ENCODE assay signal across 8 mouse cellular contexts in genomic region chr6:124813496-124813895, GRCm38 (mm10). TPM values are rescaled to one million over a fixed set of nuclear protein-coding genes. Genes with fewer than 3 reads are reported as not detected.
DNase-seq lines count a peak whose midpoint lies in the region; ATAC-seq and TF ChIP-seq lines count a peak whose summit lies in the region.

No protein-coding gene starts in this region.

- H3K9ac ChIP-seq in intestine, embryonic 14.5 days (ENCODE audit: low read length), result peak overlapping the region; percentile 84

- no peaks in the 10 kb centered on the region for H3K9me3 ChIP-seq in intestine, embryonic 14.5 days (ENCODE audit: control insufficient read depth, low read length)

- H3K4me1 ChIP-seq in intestine, embryonic 14.5 days (replicated peaks; ENCODE audit: control insufficient read depth, insufficient read depth, low read length), result peaks cover 32% of the 10 kb centered on the region
- H3K4me1 ChIP-seq in small intestine, adult 2 months (ENCODE audit: control insufficient read depth, insufficient read depth, insufficient read length, low read length), result peaks cover 13% of the 10 kb centered on the region; the same call in 1 of the 2 replicates

- DNase-seq in heart, adult 18-20 months, result peak; percentile 67 to 75
- no peak for DNase-seq in heart, postnatal 25 days (ENCODE audit: low spot score)
- peak; percentile 73 to 77 for DNase-seq in cerebellum, postnatal 36 days
- peak; percentile 88 for DNase-seq in gastrocnemius, adult 2 months
- peak; percentile 89 for DNase-seq in intestine, embryonic 14.5 days (ENCODE audit: low spot score)
- peak; percentile 72 for DNase-seq in left cerebral cortex, postnatal 4 days
- DNase-seq in mesoderm, embryonic 11.5 days (ENCODE audit: low read depth, low spot score), result peak; percentile 75

- H3K36me3 ChIP-seq in intestine, embryonic 14.5 days (ENCODE audit: control insufficient read depth, insufficient read depth, low read length), result peaks cover 62% of the 10 kb centered on the region
- peaks cover 34% of the 10 kb centered on the region for H3K36me3 ChIP-seq in small intestine, adult 2 months (ENCODE audit: control insufficient read depth, insufficient read depth, low read length)

- H3K27me3 ChIP-seq in intestine, embryonic 14.5 days (replicated peaks; ENCODE audit: control insufficient read depth, insufficient read depth, low read length), result no peaks in the 10 kb centered on the region
- no peaks in the 10 kb centered on the region for H3K27me3 ChIP-seq in small intestine, adult 2 months (ENCODE audit: control insufficient read depth, insufficient read depth, low read length)

- H3K27ac ChIP-seq in gastrocnemius, adult 2 months, result peak overlapping the region; percentile 99
- H3K27ac ChIP-seq in intestine, embryonic 14.5 days (ENCODE audit: low read depth), result peak overlapping the region; percentile 88
- H3K27ac ChIP-seq in small intestine, adult 2 months (ENCODE audit: insufficient read depth, low read depth, low read length), result peak overlapping the region; percentile 65

- peak overlapping the region; percentile 95 for H3K4me2 ChIP-seq in intestine, embryonic 14.5 days (ENCODE audit: low read length)

- under 1% methylated on average over 18 of the region's 18 CpGs for WGBS in intestine, embryonic 14.5 days
- WGBS in small intestine, adult 2 months, result 0% methylated on average over 18 of the region's 18 CpGs

- TF ChIP-seq POLR2A in small intestine, adult 2 months (IDR thresholded peaks at IDR 0.05; ENCODE audit: low read depth, low read length), result no peak; the same call in 1 of the 2 replicates

- H3K4me3 ChIP-seq in gastrocnemius, adult 2 months, result peak overlapping the region; percentile 90
- peak overlapping the region; percentile 71 for H3K4me3 ChIP-seq in intestine, embryonic 14.5 days (ENCODE audit: low read depth, low read length)
- H3K4me3 ChIP-seq in small intestine, adult 2 months (ENCODE audit: low read depth, low read length), result peak overlapping the region; percentile 88

- intact Hi-C loops in heart, postnatal 25 days (cut with DNase I), result no loop called here
- intact Hi-C loops in gastrocnemius, adult 2 months (cut with DNase I), result no loop called here
- intact Hi-C loops in left cerebral cortex, postnatal 4 days (cut with DNase I), result no loop called here

- peak; percentile 61 for ATAC-seq in intestine, embryonic 14.5 days (replicated peaks; ENCODE audit: low FRiP score, low TSS enrichment, low read depth)

- no peak for TF ChIP-seq CTCF in gastrocnemius, adult 2 months (IDR thresholded peaks at IDR 0.05)
- no peak for TF ChIP-seq CTCF in small intestine, adult 2 months (IDR thresholded peaks at IDR 0.05; ENCODE audit: extremely low read depth, insufficient read length, insufficient replicate concordance, low read depth, low read length)

RNA-seq across cellular contexts. Expression of gene Tpi1, which starts 0.6 kb away (rescaled TPM):
- 1,000 to 10,000 TPM in 1 of 2 experiments, 100 to 1,000 TPM in 1; 897 to 1,017 TPM for total RNA-seq in heart, adult 18-20 months (2021)
- 100 to 1,000 TPM; 837 to 904 TPM for total RNA-seq in heart, postnatal 25 days (2021)
- 1,000 to 10,000 TPM; 2,224 to 2,391 TPM for total RNA-seq in gastrocnemius, adult 2 months (2021)
- polyA plus RNA-seq in intestine, embryonic 14.5 days (2014; fragmentation: Nextera tagmentation; extraction: Ambion mirVana), result 1,059 and 1,108 TPM in 2 replicates
- 100 to 1,000 TPM; 275 to 296 TPM for total RNA-seq in left cerebral cortex, postnatal 4 days (2021)
- 420 and 801 TPM in 2 replicates for polyA plus RNA-seq in small intestine, adult 2 months (2012; rRNA removed)

RNA-seq across cellular contexts. Expression of gene Spsb2, which starts 5.0 kb away (rescaled TPM):
- 1 to 10 TPM; 2.7 to 3.0 TPM for total RNA-seq in heart, adult 18-20 months (2021)
- 1 to 10 TPM; 2.9 to 3.3 TPM for total RNA-seq in heart, postnatal 25 days (2021)
- total RNA-seq in gastrocnemius, adult 2 months (2021), result 1 to 10 TPM; 2.0 to 2.5 TPM
- 7.3 and 7.4 TPM in 2 replicates for polyA plus RNA-seq in intestine, embryonic 14.5 days (2014; fragmentation: Nextera tagmentation; extraction: Ambion mirVana)
- 1 to 10 TPM; 4.1 TPM for total RNA-seq in left cerebral cortex, postnatal 4 days (2021)
- 16.6 and 38.8 TPM in 2 replicates for polyA plus RNA-seq in small intestine, adult 2 months (2012; rRNA removed)

RNA-seq across cellular contexts. Expression of gene Usp5, which starts 15.8 kb away (rescaled TPM):
- total RNA-seq in heart, adult 18-20 months (2021), result 10 to 100 TPM; 74.6 to 78.6 TPM
- total RNA-seq in heart, postnatal 25 days (2021), result 10 to 100 TPM; 73.7 to 75.3 TPM
- 10 to 100 TPM; 43.4 to 50.1 TPM for total RNA-seq in gastrocnemius, adult 2 months (2021)
- 126 and 127 TPM in 2 replicates for polyA plus RNA-seq in intestine, embryonic 14.5 days (2014; fragmentation: Nextera tagmentation; extraction: Ambion mirVana)
- 100 to 1,000 TPM; 192 to 202 TPM for total RNA-seq in left cerebral cortex, postnatal 4 days (2021)
- polyA plus RNA-seq in small intestine, adult 2 months (2012; rRNA removed), result 26.7 and 53.0 TPM in 2 replicates

RNA-seq across cellular contexts. Expression of gene Cdca3, which starts 15.9 kb away (rescaled TPM):
- total RNA-seq in heart, adult 18-20 months (2021), result under 1 TPM; 0.54 to 0.55 TPM
- 1 to 10 TPM in 1 of 2 experiments, under 1 TPM in 1; 0.91 to 1.6 TPM for total RNA-seq in heart, postnatal 25 days (2021)
- total RNA-seq in gastrocnemius, adult 2 months (2021), result under 1 TPM; 0.26 to 0.31 TPM
- 178 and 183 TPM in 2 replicates for polyA plus RNA-seq in intestine, embryonic 14.5 days (2014; fragmentation: Nextera tagmentation; extraction: Ambion mirVana)
- 10 to 100 TPM in 1 of 2 experiments, 1 to 10 TPM in 1; 6.9 to 10.8 TPM for total RNA-seq in left cerebral cortex, postnatal 4 days (2021)
- polyA plus RNA-seq in small intestine, adult 2 months (2012; rRNA removed), result 32.2 and 52.9 TPM in 2 replicates

RNA-seq across cellular contexts. Expression of gene Gnb3, which starts 26.6 kb away (rescaled TPM):
- 10 to 100 TPM; 14.1 to 14.6 TPM for total RNA-seq in heart, adult 18-20 months (2021)
- total RNA-seq in heart, postnatal 25 days (2021), result 1 to 10 TPM; 3.0 to 3.2 TPM
- 1 to 10 TPM in 1 of 2 experiments, under 1 TPM in 1; 0.75 to 1.4 TPM for total RNA-seq in gastrocnemius, adult 2 months (2021)
- 2.7 TPM in 2 replicates for polyA plus RNA-seq in intestine, embryonic 14.5 days (2014; fragmentation: Nextera tagmentation; extraction: Ambion mirVana)
- total RNA-seq in left cerebral cortex, postnatal 4 days (2021), result under 1 TPM; 0.32 to 0.46 TPM
- polyA plus RNA-seq in small intestine, adult 2 months (2012; rRNA removed), result 0.05 and 0.19 TPM in 2 replicates
